Mouse (Mus musculus): ENCODE measurements around the gene Ttc14. TPM values are rescaled to one million over a fixed set of nuclear protein-coding genes. Genes with fewer than 3 reads are reported as not detected.

Ttc14 gene
- total RNA-seq (2017): 65.5 and 77.1 TPM in 2 replicates

DNA sequence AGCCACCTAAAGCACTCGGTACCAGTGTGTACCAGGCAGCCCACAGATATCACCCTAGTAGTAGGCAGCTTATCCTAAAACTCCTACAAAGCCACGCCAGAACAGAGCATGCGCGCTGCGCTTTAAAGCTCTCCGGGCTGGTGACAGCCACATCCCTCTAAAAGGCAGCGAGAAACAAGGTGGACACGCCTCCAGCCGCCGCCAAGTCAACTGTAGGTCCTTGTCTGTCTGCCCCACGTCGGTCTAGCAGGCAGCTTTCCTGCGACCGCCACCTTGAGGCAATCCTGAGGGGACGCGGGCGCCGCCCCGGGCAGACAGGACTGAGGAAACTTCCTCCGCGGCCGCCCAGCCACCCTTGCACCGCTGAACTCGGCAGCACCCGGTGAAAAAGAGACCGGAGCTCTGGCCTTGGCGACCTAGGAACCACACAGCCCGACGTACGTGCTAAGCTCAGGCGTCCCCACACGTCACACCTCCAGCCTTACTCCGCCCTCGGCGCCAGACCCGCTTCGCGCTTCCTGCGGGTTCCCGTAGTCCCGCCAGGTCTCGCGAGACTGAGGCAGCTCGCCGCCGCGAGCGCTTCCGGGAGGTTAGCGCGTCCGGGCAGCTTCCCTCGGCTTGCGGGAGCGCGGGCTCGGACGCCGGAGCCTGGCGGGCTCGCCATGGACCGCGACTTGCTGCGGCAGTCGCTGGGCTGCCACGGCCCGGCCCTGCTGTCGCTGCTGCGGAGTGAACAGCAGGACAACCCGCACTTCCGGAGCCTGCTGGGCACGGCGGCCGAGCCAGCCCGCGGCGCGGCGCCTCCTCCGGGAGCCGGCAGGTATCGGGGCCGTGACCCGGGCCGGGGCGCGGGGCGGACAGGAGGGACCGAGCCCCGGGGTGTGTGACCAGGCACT is at the start of gene Ttc14:
Gene Ttc14 (plus strand): TSS at position 216 of the 896 bp plus-strand sequence.
- peak; percentile 96 for ATAC-seq (replicated peaks; ENCODE audit: low read depth, poor library complexity, severe bottlenecking)

DNA sequence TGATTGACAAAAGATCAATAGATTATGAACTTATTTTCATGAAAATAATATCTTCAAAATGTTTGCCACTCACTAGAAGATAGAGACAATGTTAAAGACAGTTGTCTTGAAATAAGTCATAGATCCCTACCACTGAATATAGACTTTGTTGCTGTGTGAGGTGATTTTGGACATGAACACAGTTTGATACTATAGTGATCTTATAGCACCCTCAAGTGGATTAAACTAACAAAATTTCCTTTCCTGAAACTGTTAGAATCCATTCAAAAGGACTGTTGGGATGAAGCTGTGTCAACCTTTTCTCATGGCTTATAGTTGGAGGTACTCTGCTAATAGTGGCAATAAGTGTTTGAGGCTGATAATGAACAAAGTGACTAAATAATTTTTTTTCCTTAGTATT is 8.7 kb upstream of the Ttc14 start:
- ATAC-seq (replicated peaks; ENCODE audit: low read depth, poor library complexity, severe bottlenecking): no peak

DNA sequence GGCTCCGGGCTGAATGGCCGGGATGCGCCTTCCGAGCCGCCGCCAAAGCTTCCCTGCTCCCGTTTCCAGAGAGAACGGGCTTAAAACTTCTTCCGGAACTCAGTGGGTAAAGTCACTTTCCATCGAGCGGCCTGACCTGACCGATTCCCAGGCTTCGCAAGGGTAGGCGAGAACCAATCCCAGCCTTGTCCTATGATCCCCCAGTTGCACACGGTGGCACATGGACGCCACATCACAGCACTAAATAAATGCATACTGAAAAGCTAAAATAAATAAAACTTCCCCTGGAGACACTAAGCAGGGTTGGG is 835 bp downstream of the Ttc14 start:
- ATAC-seq (replicated peaks; ENCODE audit: low read depth, poor library complexity, severe bottlenecking): no peak

DNA sequence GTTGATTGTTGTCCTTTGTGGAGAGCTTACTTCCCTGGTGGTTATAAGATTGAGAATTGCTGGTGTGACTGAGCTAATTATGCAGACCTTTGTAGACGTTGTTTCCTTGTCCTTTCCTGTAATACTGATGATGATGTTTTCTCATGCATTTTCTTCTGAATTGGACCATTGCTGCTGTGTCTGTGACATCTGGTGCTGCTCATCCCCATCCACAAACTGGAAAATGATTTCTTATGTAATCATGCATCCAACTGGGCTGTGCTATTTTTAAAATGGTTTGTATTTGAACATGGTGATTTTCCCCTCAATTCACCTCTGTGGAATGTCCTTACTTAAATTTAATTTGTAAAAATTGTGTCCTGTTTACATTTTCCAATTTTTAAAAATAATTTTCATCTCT is 7.5 kb downstream of the Ttc14 start:
- ATAC-seq (replicated peaks; ENCODE audit: low read depth, poor library complexity, severe bottlenecking): no peak

DNA sequence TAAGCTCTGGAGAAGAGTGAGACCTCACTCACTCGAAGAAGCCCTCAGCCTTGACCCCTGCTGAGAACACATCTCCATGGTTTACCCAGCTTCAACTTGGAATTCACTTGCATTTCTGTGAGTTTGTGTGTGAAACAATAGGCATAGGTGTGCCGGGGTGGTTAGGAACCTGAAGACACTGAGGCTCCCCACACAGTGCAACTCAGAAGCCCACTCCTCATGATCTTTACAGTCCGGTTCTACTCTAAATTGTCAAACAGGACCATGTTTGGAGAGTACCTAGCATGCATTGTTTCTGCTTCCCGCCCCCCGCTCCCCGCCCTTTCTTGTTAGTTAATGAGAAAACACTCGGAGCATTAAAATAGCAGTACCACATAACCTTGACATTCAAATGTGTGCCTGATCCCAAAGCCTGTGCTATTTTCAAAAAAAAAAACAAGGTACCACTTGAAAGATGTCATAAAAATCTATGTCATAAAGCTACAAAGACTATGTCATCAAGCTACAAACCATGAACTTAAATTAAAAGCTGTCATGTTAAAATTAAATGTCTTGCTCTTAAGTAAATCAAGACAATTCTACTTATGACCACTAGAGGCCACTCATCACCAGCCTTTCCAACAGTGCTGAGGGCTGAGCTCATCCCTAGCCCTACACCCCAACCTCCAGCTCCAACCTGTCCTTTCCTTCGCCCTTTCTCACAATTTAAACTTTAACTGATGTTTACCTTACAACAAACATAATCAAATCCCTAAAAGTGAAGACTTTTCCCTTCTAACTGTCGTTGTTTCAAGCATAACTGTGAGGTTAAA is 24.7 kb downstream of the Ttc14 start:
- ATAC-seq (replicated peaks; ENCODE audit: low read depth, poor library complexity, severe bottlenecking): peak; percentile 96

DNA sequence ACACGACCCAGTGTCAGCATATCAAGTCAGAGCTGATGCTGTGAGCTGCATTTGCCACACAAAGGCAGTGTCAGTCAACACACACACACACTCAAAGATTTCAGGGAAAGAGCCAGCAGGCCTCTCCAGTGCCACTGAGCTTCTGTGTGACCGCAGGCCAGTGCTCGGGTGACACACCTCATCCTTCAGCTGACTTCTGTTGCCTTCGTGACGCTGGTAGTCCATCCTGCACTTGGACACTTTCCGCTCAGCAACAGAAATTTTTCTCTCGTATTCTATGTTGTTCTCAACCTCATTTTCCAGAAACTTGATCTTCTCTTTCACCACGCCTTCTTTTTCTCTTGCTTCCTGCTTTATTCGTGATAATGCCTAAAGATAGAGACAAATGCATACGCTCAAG is 32.7 kb downstream of the Ttc14 start:
- no peak for ATAC-seq (replicated peaks; ENCODE audit: low read depth, poor library complexity, severe bottlenecking)

DNA sequence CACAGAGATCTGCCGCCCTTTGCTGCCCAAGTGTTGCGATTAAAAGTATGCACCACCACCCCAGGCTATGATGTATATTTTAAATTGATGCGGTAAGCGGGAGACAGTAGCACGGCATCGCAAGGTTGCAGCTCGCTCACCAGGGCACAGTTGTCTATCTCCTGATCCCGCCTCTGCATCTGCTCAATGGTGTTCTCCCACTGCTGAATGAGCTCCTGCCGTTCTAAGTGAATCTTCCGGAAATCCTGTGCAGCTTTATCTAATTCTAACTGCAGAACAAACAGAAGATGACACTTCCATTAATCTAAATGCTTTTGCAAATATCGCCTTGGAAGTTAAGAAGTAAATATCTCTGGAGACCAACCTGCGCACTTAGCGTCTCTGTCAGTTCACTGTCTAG is 36.9 kb downstream of the Ttc14 start:
- ATAC-seq (replicated peaks; ENCODE audit: low read depth, poor library complexity, severe bottlenecking): no peak

DNA sequence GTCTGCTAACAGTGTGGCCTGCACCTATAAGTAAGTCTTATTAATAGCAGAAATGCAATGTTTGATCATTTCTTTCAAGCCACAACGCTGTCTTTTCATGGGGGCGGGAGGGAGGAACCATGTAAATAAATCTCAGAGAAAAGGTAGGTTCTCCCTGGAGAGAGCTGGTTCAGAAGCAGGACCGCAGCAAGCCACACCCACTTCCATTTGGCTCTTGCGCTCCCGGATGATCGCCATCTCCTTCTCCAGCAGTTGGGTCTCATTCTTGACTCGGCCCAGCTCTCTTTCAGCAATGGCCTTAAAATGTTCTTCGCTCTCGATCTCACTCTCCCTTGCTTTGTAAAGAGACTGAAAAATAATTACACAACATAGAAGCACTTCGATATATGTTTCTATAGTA is 39.2 kb downstream of the Ttc14 start:
- peak; percentile 71; the same call in 1 of the 2 replicates for ATAC-seq (replicated peaks; ENCODE audit: low read depth, poor library complexity, severe bottlenecking)

DNA sequence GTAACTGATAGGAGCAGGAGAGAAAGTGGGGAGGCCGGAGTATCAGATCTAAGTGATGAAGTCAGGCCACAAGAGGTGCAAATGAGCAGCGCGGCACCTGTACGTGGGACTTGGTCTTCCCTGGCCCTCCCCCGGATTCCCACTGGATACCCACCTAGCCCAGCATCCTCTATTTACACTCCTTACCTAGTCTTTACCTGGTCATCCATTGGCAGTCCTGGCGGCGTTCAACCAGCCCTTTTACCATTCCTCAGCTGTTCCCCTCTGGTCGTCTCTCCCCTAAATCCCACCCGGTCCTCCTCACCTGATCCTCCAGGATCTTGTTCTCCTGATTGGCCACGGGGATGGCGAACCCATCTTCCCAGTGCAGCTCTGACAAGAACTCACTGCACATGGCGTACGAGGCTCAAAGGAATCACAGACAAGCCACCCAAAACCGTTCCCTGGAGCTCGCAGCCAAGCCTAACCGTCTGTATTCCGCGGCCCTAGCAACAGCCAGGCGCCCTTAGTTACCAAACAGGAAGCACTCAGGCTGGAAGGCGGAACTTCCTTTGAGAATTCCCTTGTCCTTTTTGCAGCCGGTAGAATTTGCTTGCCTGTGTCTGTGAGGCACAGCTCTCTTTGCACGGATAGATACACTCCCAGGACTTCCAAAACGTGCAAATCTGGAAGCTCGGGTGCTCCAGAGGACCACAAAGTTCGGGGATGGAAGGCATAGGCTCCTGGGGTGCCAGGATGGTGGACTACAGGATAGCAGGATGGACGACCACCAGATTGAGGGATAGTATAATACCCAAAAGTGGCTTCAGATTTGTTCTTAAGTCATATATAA is 44.4 kb downstream of the Ttc14 start, which contains the start of gene Ccdc39:
Gene Ccdc39 (minus strand): TSS at position 510 of the 832 bp plus-strand sequence.
- peak; percentile 100 for ATAC-seq (replicated peaks; ENCODE audit: low read depth, poor library complexity, severe bottlenecking)

DNA sequence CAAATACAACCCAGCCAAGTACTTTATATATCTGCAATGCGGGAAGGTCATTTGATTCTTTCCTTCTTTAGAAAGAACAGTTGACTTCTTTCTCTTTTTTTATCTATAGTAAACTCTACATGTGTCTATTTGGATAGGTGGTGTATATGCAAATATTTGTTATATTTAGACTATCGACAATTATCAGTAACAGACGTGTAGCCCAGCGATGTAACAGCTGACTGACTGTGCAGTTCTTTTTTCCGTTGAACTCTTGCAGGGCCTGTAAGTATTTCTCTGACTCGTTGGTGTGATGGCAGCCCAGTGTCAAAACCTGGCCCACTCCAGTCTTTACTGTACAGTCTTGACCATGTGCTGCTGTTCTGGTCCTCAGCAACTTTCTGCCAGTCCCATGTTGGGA is 47.0 kb downstream of the Ttc14 start:
- no peak for ATAC-seq (replicated peaks; ENCODE audit: low read depth, poor library complexity, severe bottlenecking)

DNA sequence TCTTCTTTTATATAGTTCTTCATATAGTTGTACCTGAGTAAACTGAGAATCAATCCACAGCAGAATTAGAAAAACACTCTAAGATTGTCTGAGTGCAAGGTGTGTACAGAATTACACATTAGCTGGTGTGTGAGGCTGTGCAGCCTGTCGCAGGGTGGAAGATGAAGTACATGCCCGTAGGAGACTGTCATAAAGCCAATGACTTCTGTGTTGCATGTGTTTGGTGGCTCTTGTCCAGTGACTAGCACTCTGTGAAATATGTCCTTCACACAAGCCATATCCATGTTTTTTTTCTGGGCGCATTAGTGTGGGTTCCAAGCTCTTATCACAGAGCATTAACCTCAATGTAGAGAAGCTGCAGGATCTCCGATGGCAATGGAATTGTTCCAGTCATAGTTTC is 51.2 kb downstream of the Ttc14 start:
- no peak for ATAC-seq (replicated peaks; ENCODE audit: low read depth, poor library complexity, severe bottlenecking)

DNA sequence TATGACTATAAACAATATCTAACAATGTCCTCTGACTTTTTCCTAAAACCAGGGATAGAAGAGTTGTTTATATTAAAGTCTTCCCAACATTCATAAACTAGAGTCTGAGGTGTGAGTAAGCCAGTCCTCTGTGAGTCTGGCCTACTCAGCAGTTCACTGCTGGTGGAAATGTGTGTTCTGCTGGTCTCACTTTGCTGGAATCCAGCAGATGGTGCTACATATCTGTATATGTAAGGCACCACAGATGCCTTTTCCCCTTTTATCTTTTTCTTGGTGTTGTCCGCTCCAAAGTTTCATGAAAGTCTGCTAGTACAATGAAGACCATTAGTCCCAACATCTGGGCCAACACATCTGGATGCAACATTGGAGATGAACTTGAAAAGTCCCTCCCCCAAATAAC is 53.4 kb downstream of the Ttc14 start:
- no peak for ATAC-seq (replicated peaks; ENCODE audit: low read depth, poor library complexity, severe bottlenecking)

DNA sequence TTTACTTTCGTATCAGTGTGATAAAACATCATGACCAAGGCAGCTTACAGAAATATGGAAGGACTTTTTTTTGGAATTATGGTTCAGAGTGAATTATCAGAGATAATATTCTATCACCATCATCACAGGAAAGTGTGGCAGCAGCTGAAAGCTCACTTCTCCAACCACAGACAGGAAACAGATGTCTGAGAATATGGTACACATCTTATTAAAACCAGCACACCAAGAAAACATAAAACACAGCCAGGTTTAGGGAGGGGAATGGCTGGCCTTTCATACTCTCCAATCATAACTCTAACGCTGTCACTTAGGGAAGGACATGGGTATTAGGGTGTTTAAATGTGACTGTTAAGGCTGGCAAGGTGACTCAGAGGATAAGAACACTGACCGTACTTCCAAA is 59.3 kb downstream of the Ttc14 start:
- ATAC-seq (replicated peaks; ENCODE audit: low read depth, poor library complexity, severe bottlenecking): peak; percentile 73; the same call in 1 of the 2 replicates

DNA sequence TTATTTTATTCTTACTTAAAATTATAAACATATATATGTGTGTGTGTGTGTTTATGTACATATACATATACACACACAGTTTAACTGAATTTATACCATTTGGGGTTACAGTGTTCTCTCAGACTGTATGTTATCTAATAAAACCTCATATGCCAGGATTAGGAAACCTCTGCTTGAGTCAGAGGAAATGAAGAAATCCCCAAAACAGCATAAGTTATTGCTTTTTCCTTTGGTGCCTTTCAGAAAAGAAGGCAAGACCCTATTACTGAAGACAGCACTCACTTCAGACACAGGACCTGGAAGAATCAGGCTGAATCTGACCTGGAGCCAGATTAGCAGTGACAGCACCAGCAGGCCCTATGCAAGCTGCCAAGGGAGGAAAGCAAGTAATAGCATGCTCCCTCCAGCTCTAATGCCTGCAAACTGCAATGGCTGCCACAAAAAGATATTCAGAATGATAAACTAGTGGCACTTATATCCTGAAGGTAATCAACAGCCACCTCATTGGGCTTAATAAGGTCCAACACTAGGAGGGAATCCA is 64.4 kb downstream of the Ttc14 start:
- 0 out of 2 replicates have a peak, but pooled peaks have one; percentile 25 for ATAC-seq (replicated peaks; ENCODE audit: low read depth, poor library complexity, severe bottlenecking)

Other genes with a start within 250 kb of the Ttc14 start
- gene Ccdc39, start 44.5 kb downstream of the Ttc14 start, total RNA-seq (2017): 1.3 TPM in 1 of 2 replicates, not detected in the other
- gene Fxr1, start 220.1 kb downstream of the Ttc14 start, total RNA-seq (2017): 231 and 232 TPM in 2 replicates